In genomic region chr5:122049664-122050016, GRCm38 (mm10) we compare ENCODE assay signal across 8 mouse cellular contexts. TPM values are rescaled to one million over a fixed set of nuclear protein-coding genes. Genes with fewer than 3 reads are reported as not detected.
A peak's percentile ranks its signal among the peaks of the same experiment; 100 is the strongest.
DNase-seq lines count a peak whose midpoint lies in the region; ATAC-seq lines count a peak whose summit lies in the region.

No protein-coding gene starts in this region.

- peaks cover 43% of the 10 kb centered on the region for H3K4me1 ChIP-seq in limb, embryonic 12.5 days (replicated peaks)

- peak; percentile 70 for DNase-seq in adrenal gland, postnatal 25 days
- DNase-seq in adrenal gland, adult 2 months = no peak
- peak; percentile 70 for DNase-seq in right cerebral cortex, adult 18-20 months
- no peak for DNase-seq in right cerebral cortex, postnatal 36 days (ENCODE audit: low spot score in 2 of 2)
- DNase-seq in gastrocnemius, postnatal 36 days = peak; percentile 21 to 29
- DNase-seq in naive thymus-derived CD4-positive, alpha-beta T cell, adult 2 months (ENCODE audit: low read depth) = peak; percentile 21
- no peak for DNase-seq in frontal cortex, postnatal 10 days (ENCODE audit: low spot score in 2 of 2)

- WGBS in limb, embryonic 12.5 days = under 1% methylated on average over 36 of the region's 43 CpGs

- H3K27ac ChIP-seq in limb, embryonic 12.5 days = 0 out of 2 replicates have a peak overlapping the region, but pooled peaks have one; percentile 45

- peak overlapping the region; percentile 84 for H3K4me3 ChIP-seq in limb, embryonic 12.5 days (replicated peaks)

- intact Hi-C loops in gastrocnemius, postnatal 36 days (cut with DNase I) = loop anchor here (2.0 kb wide), 1 partner anchor 39 kb away; no protein-coding TSS in a partner anchor

- peaks cover 88% of the 10 kb centered on the region for H3K27me3 ChIP-seq in limb, embryonic 12.5 days

- H3K4me2 ChIP-seq in limb, embryonic 12.5 days = peak overlapping the region; percentile 63

- peak; percentile 4; the same call in 1 of the 2 replicates for ATAC-seq in limb, embryonic 12.5 days (ENCODE audit: insufficient number of reproducible peaks, insufficient read depth, low FRiP score, low TSS enrichment, low read depth)

- no peaks in the 10 kb centered on the region for H3K9me3 ChIP-seq in limb, embryonic 12.5 days

- H3K36me3 ChIP-seq in limb, embryonic 12.5 days = no peaks in the 10 kb centered on the region

- peak overlapping the region; percentile 81 for H3K9ac ChIP-seq in limb, embryonic 12.5 days (replicated peaks)

RNA-seq across cellular contexts. Expression of gene Cux2, which starts 0.3 kb away (rescaled TPM):
- total RNA-seq in adrenal gland, postnatal 25 days (2021) = 20.9 and 29.8 TPM in 2 replicates
- total RNA-seq in adrenal gland, adult 2 months (2021) = 10 to 100 TPM; 14.4 to 22.0 TPM
- polyA plus RNA-seq in adrenal gland, adult 2 months (2012; rRNA removed) = 32.2 and 37.6 TPM in 2 replicates
- total RNA-seq in gastrocnemius, postnatal 36 days (2021) = 1 to 10 TPM; 1.9 to 2.3 TPM
- 5.0 and 5.9 TPM in 2 replicates for polyA plus RNA-seq in limb, embryonic 12.5 days (2016; fragmentation: Nextera tagmentation; extraction: Ambion mirVana)

RNA-seq across cellular contexts. Expression of gene Myl2, which starts 51.1 kb away (rescaled TPM):
- total RNA-seq in adrenal gland, postnatal 25 days (2021) = not detected in 2 replicates
- total RNA-seq in adrenal gland, adult 2 months (2021) = not detected
- polyA plus RNA-seq in adrenal gland, adult 2 months (2012; rRNA removed) = not detected in 2 replicates
- 1,000 to 10,000 TPM in 1 of 2 experiments, 100 to 1,000 TPM in 1; 404 to 1,700 TPM for total RNA-seq in gastrocnemius, postnatal 36 days (2021)
- 1.8 TPM in 1 of 2 replicates, not detected in the other for polyA plus RNA-seq in limb, embryonic 12.5 days (2016; fragmentation: Nextera tagmentation; extraction: Ambion mirVana)

Comparison
In these comparisons a context has a peak if more than half of its experiments do, and no peak if none do; other contexts are left out.
1. DNase-seq: peak in adrenal gland, postnatal 25 days (single experiment), right cerebral cortex, adult 18-20 months (single experiment), gastrocnemius, postnatal 36 days (2 of 2) and naive thymus-derived CD4-positive, alpha-beta T cell, adult 2 months (single experiment); none in adrenal gland, adult 2 months (single experiment), right cerebral cortex, postnatal 36 days (0 of 2) and frontal cortex, postnatal 10 days (0 of 2).
2. RNA of gene Myl2, which starts 51.1 kb away (total RNA-seq): 404 to 1,700 TPM in gastrocnemius, postnatal 36 days; not detected in adrenal gland, postnatal 25 days and not detected in adrenal gland, adult 2 months; every median in the first group is over 100 times any median in the second.